Mouse (Mus musculus) urinary bladder, postnatal 25 days (tissue): Measurements from ENCODE around the gene Gpr1.
"Not testable (repeated sequence)": the region's sequence is repeated elsewhere in the genome, so short reads cannot be mapped to it uniquely, and the experiment has no call there.

Experiments used
- DNase-seq: peaks from one replicate; pipeline ENCODE4 v3.0.0; 2022; ENCODE audit warnings: low spot score

Gene Gpr1

DNA sequence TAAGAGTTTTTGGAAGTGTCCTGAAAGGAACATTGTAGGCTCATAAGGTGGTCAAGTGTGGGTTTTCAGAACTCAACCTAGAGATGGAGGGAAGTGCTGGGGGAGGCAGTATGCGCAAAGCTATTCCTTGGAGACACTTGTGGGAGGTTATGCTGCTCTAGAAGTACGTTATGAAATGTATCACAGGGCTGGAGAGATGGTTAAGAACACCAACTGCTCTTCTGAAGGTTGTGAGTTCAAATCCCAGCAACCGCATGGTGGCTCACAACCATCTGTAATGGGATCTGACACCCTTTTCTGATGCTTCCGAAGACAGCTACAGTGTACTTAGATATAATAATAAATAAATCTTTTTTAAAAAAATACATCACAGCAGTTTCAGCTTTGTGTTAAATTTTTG is 34.2 kb downstream of the Gpr1 start:
- no peak for DNase-seq

DNA sequence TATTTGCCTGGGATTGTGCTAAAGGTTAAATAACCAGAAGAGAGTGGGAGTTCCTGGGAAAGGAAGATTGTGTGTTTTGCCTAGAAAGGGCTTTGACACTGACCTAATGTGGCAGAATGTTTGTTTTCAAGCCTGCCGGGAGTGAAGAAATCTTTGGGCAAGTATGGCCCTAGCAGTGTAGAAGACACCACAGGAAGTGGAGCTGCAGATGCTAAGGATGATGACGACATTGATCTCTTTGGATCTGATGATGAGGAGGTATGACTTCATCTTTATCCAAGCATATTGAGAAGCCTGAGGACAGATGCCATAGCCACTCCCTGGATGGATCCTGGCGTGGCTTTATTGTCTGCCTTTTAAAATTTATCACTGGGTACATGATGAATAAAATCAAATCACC is 36.0 kb downstream of the Gpr1 start:
- DNase-seq: no peak

DNA sequence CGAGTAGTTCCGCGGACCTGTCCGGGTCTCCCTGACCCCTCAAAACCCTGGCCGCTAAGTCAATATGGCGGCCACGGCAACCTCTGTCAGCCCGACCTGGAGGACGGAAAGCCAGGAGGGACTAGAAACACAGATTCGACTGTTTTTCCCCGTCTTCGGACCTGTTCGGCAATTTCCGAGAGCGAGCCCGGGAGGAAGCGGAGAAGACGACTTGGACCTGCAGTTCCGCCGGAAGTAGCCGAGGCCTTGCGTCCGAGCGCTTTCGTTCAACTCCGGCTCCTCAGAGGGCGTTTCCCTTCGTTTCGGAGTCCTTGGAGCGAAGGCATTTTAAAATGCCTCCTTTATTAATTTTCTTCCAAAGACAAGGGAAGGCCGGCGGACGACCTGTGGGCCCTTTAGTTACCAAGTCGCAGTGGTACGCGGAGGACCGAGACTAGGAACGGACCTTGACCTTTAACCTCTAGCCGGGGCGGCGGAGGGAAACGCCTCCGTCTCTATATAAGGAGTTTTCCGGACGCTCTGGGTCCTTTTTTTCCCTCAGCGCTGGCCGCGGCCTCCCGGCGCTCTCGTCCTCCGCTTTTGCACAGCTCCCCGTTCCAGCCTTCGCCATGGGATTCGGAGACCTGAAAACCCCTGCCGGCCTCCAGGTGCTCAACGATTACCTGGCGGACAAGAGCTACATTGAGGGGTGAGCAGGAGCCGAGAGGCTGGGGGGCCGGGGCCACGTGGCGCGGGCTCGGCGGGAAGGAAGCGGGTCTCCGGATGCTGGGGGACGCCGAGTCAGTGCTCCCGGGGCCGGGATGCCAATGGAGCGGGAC is 37.5 kb downstream of the Gpr1 start, which contains the start of the genes Eef1b2 and Ndufs1:
Gene Eef1b2, plus strand, starts transcription at position 222 of the 818 bp plus-strand sequence.
Gene Ndufs1, minus strand, starts transcription at position 230 of the 818 bp plus-strand sequence.
- peak; percentile 95 for DNase-seq

DNA sequence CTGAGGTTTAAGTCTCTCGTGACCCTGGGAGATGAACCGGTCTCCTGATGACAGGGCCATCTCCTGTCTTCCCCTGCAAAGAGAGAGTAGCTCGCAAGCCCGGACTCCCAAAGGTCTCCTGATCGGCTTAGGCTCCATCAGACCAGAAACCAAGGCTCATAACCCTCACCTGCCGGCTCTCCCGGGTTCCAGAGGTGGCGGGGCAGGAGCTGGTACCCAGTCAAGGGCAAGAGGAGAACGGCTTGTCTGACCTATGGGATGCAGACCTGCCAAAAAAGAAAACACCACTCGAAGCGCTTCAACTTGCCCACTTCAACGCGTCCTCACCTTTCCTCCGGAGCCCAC is 38.1 kb downstream of the Gpr1 start:
- DNase-seq: no peak

DNA sequence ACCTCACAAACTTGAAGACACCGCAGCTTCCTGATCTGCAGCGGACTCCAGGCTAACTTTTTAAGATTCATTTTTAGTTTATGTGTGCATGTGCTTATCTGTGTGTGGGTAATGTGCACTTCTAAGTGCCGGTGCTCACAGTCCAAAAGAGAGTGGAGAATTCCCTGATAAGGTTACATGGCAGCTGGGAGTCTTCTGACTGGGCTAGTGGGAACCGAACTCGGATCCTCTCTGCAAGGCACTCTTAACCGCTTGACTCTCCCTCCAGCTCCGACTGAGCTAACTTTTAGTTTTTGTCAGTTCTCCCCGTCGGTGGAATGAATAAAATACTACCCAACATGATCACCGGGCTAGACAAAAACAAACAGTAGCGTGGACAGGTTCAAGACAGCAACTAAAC is 38.5 kb downstream of the Gpr1 start:
- no peak for DNase-seq

DNA sequence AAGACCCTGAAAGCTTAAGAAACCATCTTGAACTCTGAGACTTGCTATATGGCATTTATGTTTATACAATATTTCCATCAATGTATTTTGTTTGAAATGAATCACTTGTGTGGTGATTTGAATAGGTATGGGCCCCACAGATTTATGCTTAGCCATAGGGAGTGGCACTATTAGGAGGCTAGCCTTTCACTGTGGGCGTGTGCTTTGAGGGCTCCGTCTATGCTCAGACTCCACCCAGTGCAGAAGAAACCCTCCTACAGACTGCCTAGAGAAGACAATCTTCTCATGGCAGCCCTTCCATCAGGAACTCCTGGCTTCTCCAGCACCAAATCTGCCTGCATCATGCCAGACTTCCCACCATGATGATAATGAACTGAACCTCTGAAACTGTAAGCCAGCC is 45.7 kb downstream of the Gpr1 start:
- DNase-seq: no peak

DNA sequence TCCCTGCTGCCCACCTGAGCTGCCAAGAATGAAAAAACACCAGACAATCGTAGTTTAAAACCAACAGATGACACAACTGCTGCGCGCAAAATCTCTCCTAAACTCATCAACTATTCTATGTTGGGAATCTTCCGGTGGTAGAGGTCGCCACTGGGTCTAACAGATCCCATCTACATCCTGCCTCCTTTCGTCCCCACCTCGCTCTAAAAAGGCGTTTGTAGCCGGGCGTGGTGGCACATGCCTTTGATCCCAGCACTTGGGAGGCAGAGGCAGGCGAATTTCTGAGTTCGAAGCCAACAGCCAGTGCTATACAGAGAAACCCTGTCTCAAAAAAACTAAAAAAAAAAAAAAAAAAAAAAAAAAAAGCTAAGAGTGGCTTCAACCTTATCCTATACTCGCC is 74.1 kb downstream of the Gpr1 start:
- no peak for DNase-seq

DNA sequence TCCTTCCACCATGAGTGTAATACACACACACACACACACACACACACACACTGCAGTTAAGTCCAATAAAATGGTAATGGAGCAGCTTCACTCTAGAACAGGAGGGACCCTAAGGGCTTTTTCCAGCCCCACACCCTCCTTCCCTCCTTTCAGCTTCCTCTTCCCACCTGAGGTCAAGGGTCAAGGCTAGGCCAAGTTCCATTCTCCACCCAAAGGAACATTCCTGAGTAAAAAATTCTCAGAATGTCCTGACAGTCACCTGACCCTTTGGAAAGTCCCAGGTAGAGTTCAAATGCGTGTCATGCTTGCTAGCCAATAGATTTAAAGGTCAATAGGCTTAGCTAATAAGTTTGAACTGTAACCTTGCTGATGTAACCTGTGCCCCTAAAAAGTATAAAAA is 75.8 kb downstream of the Gpr1 start:
- DNase-seq: not testable (repeated sequence)

DNA sequence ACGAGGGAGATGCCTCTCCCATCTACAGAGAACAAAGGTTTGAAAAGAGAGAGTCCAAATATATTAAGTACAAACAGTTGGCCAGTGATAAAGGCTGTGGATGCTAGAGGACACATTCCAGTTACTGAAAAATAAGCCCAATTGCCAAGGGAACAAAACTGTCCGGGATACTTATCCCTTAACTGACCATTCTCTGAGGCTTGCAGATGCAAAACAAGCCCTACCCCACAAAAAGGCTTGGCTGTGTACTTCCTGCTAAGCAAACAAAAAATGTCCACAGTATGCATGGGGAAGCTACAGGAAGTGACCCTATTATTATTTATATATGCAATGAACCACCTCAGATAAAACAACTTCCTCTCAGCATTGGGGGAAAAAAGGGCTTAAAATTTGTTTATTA is 76.4 kb downstream of the Gpr1 start:
- no peak for DNase-seq

DNA sequence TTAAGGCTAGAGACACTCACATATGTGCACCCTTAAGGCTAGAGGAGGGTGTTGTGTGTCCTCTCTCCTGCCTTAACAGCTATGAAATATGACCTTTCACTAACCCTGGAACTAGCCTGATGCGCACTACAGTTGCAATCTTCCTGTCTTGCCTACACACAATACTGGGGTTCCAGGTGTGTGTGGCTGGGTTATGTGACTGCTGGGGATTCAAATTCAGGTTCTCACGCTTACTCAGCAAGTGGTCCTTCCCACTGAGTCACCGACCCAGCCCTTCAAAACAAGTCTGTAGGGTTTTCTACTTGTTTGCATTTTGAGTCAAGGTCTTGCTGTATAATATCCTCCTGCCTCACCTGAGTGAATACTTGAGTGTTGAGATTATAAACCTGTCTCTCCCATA is 79.8 kb downstream of the Gpr1 start:
- no peak for DNase-seq
